Mouse (Mus musculus): Measurements from ENCODE around the gene Atp6v1e1.

Atp6v1e1 gene

DNA sequence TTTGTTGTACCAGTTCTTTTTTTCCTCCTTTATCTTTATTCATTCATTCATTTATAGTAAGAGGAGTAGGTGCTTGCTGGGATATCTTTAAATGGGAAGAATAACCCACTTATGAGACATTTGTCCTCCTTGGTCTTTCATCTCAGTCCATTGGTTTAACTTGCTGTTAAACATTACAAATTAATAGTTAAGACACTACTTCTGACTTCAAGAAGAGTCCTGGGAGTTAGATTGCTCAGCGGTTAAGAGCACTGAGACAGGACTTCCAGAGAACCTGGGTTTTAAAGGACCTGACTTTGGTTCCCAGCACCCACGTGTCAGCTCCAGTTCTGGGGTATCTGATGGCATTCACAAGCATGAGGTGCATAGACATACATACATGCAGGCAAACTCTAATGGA lies 76.2 kb downstream of the Atp6v1e1 start:
- WGBS: 97% methylated on average over 2 of the region's 2 CpGs
